Mouse (Mus musculus) urinary bladder, postnatal 14 days (tissue): Measurements from ENCODE around the gene Ssh2.
A peak's percentile ranks its signal among the peaks of the same experiment; 100 is the strongest.
"Not testable (repeated sequence)": the region's sequence is repeated elsewhere in the genome, so short reads cannot be mapped to it uniquely, and the experiment has no call there.

Source experiments
- DNase-seq: peaks from one replicate; pipeline ENCODE4 v3.0.0; 2021; ENCODE audit warnings: low spot score

The Ssh2 gene

DNA sequence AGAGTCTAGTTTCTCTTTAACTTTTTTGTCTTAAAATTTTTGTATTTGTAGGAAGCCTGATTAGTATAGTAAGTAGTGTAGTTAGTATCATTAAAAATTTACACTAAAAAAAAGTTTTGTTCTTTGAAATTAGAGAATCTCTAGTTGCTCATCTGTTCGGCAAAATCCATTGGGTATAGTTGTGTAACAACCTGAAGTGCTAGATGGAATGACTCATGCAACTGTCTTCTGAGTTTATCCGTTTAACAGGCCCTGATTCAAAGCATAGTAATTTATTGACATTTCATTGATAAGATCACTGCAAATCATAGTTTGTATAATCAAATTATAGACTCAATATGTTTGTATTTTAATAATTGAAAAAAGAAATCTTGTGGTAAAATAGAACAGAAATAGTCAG is 14.7 kb downstream of the Ssh2 start:
- no peak for DNase-seq

DNA sequence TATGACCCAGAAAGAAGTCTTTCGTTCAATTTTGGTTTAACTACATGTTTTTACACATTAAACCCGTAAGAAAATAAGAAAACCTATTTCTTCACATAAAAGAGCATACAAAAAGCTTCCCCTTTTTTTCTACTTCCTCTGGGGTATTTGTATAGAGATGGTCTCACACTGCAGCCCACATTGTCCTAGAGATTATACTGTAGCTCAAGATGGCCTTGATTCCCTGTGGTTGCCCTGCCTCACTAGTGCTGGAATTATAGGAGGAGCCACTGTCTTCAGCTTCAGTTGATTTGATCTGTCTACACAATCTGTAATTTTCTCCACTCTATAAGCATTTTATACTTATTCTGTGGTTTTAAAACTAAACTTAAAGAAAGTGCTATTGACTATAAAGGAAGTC is 15.4 kb downstream of the Ssh2 start:
- DNase-seq = no peak

DNA sequence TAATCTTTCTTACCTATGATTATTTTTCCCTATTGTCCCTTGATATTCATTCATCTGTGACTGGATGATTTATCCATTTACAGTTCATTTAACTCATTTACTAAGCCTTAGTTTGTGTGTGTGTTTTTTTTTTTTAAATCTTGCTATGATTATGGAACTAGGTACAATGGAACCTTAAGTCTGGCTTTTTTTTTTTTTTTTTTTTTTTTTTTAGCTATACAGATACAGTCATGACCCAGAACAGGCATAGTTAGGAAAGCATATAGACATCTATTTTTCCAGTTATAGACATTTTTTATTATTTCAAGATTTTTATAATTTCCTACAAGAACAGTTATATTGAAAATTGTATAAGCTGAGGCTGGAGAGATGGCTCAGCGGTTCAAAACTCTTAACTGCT is 19.2 kb downstream of the Ssh2 start:
- DNase-seq = no peak

DNA sequence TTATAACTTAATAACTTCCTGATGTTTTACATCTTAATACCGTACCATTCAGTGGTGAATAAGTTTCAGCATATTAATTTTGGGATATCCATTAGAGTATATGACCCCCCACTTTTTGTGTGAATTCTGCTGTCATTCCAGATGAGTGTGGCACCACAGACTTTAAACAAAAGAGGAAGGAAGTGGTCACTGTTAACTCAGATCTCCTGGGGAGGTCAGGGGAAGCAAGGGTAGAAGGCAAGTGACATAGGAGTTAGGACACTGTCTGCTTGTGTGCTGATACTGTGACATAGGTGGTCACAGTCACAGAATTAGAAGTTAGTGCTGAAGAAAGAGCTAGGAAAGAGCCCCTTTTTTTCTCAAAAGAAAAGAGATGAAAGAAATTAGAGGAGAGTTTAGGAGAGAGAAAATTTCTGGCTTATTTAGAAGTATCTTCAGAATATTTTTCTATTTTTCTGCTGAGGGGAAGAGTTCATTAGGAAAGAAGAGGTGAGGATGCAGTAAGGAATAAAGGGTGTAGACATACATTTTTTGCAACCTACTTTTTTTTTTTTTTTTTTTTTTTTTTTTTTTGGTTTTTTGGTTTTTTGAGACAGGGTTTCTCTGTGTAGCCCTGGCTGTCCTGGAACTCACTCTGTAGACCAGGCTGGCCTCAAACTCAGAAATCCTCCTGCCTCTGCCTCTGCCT is 23.7 kb downstream of the Ssh2 start:
- DNase-seq = no peak

DNA sequence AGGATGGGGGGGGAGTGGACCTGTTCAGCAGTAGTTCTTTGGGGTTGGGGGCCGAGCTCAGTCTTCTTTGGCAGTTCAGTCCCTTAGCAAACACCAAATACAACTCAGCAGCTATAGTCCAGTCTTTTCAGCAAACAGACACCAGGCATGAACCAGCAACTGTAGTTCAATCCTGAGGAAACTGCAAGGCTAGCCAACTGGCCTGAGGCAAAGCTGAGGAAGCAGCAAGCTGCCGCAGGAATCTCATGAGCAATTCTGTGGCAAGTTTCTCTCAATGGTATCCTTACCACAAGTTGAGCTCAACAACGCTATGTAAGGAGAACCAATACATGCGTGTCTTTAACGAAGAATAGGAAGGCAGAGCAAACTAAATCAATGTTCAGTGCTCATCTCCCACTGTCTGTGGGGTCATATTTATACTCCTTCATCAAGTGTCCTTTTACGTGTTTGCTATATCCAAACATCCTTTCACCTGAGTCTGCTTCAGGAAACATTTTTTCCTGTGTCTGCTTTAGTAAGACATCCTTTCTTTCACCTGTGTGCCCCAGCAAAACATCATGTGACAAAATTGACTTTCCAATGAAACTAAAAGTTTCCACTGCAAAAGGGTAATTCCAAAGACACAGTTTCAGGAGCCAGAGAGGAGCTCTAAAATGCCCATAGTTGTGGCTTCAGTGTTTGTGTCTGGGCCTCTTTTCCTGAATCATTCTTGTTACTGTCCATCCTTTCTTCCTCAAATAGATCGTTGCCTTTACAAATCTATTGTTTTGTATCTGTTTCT is 24.6 kb downstream of the Ssh2 start:
- no peak for DNase-seq

DNA sequence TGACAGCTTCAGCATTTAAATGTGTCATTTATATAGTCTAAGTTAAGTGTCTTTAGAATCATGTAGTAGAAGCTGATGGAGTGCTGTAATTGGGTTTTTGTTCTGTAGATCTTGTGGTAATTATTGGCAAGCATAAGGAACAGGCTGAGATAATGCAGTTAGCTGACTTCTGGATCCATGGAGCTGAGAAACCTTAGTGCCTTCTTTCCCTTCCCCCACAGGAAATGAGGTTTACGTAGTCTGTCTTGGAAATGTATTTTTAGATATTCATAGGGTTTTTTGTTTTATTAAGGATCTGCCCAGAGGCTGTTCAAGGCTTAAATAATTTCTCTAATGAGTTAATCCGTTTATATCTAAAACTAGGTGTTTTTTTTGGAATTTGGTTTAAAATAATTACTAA is 26.8 kb downstream of the Ssh2 start:
- DNase-seq = no peak

DNA sequence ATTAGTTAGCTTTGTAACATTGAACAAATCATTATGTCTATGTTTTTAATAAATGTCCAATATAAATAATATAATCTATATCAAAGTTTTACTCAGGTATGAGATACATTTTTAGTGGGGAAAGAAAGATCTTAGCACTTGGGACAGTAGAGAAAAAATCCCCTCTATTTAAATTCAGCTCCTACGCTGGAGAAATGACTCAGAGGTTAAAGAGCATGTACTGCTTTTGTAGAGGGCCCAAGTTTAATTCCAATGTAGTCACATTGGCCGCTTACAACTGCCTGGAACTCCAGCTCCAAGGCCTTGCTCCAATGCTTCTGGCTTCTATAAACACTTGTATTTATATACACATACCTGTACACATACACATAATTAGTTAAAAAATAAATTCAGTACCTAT is 36.7 kb downstream of the Ssh2 start:
- DNase-seq = no peak

DNA sequence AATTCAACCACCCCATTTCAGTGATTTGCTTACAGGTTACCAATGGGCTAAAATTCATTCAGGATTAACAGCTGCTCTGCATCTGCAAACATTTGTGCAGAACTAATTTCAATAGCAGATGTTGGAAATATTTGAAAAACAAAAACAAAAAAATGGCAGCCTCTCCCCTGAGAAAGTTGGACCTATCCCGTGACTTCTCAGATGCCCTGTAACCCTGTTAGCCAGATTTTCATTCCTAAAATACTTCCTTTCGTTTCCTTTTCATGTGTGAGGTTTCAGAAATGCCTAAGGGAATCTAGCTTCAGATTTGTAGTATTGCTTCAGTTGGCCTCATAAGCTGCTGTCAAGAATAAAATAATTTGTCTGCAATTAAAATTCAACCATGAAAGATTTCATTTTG is 43.4 kb downstream of the Ssh2 start:
- no peak for DNase-seq

DNA sequence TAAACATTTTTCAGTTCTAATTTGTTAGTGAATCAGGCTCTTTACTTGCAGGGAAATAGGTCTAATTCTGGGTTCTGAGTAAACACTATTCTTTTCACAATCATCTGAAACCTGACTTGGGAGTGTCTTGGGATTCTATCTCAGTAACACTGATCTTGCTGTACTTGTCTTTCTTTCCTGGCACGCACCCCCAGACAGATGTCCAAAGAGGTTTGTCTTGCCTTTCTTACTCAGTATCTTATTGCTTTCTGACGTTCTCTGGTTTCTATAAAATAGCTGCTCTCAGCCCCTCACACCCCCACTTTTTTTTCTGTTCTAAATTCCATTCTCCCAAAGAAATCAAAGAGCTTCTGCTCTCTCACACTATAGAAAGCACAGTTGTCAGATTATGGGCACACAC is 51.3 kb downstream of the Ssh2 start:
- no peak for DNase-seq

DNA sequence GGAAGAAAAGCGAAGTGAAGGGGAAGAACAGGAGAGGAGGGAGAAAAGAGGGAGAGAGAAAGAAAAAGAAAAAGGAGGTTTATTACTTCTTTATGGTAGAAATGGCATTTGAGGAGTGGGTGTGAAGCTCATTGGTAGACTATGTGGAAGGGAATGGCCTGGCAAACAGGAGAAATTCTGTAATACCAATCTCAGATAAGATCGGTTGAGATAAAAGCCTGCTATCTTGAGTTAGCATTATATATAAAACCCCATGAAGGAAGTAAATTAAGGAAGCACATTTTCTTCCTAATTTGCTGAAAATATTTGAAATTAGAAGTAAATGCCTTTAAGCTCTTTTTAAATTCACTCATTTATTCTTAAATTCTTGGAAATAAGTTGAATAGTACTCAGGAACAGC is 59.9 kb downstream of the Ssh2 start:
- DNase-seq = no peak

DNA sequence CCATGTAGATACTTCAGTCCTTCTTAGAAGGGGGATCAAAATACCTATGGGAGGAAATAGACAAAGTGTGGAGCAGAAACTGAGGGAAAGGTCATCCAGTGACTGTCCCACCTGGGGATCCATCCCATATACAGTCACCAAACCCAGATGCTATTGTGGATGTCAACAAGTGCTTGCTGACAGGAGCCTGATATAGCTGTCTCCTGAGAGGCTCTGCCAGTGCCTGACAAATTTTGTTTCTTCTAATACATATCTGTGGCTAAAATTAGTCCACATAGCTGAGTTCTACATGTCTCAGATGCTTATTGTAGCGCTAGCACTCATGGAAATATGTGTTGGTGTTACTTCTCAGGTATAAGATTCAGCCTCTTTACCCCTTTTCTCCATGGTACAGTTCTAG is 62.5 kb downstream of the Ssh2 start:
- not testable (repeated sequence) for DNase-seq

DNA sequence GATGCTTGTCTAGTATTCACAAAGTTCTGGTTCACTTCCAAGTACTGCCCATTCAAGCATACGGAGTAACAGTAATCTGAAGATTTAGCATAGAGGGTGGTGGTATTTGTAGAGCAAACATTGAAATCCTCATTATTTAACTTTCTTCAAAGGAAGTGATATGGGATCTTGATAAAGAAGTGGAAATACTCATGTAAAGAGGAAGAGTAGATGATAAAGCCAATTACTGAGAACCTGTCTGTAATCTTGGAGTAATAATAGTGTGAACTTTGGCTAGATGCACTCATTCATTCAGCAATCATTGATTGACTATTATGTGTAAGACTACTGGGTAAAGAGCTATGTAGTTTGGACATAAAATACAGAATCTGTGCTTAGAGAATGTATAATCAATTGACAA is 64.1 kb downstream of the Ssh2 start:
- no peak for DNase-seq

DNA sequence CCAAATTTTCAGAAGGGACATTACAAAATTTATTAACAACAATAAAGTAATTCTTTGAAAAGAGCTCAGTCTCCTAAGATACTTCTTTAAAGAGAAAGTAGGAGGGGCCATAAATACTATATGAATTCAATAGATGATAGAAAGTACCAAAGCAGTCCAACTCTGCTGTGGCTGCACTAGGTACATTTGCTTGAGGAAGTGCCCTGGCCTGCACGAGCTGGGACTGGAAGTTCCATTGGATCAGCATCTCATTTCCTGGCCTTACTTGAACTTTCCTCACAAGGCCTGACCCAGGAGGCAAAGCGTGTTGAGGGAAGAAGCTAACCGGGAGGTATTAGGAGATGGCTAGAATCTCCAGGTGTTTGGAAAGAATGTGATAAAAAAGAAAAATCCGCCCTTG is 75.4 kb downstream of the Ssh2 start:
- DNase-seq = no peak

DNA sequence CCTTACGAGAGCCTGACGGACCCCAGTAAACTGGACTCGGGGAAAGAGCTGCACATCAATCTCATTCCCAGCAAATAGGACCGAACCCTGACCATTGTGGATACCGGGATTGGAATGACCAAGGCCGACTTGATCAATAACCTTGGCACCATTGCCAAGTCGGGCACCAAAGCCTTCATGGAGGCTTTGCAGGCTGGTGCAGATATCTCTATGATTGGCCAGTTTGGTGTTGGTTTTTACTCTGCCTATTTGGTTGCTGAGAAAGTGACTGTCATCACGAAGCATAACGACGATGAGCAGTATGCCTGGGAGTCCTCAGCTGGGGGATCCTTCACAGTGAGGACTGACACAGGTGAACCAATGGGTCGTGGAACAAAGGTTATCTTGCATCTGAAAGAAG is 77.6 kb downstream of the Ssh2 start:
- not testable (repeated sequence) for DNase-seq

DNA sequence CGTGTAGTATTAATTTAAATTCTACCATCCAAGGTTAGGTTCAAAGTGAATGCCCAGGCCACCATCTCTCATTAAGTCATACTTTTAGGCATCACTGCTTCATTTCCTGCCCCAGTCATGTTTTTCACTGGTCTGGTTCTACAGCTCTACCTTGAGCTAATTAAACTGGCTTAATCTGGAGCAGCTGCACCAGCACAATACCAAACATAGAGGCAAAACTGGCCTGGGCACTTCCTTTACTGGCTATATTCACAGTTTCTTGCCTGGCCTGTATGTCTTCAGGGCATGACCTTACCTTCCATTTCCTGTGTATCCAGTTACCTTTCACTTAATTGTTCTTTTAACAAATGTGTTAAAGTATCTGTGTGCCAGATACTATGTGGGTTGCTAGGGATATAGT is 81.2 kb downstream of the Ssh2 start:
- DNase-seq = no peak

DNA sequence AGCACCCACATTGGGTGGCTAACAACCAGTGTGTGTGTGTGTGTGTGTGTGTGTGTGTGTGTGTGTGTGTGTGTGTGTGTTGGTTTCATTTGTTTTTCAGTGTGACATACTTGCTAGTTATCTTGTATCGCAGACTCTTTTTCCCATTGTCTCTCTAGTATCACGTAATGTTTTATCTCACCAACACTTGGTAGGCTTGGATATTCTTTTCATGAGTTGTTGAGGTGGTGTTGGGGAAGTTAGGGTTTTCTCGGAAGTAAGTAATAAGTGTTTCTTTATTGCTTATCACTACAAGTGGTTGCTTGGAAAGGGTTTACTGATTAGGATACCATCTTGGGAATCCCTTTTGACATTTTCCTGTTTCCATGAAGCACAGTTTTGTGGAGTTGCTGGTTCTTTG is 91.1 kb downstream of the Ssh2 start:
- no peak for DNase-seq

DNA sequence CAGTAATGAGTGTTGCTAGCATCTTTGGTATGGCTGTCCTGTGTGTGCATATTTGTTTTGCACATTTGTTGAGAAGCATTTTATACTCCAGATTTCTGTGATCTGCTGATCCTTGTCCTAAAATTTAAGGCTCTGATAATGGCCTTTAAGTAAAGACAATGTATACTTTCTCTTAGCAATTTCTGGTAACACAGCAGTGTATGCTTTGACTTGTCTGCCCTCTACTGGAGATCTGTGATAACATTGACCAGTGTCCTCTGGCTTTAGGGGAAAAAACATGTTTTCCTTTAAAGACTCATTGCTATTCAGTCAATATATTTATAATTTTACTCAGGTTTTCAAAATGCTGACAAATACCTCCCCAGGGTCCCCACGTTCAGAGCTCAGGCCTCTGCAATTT is 92.4 kb downstream of the Ssh2 start:
- DNase-seq = peak; percentile 29

DNA sequence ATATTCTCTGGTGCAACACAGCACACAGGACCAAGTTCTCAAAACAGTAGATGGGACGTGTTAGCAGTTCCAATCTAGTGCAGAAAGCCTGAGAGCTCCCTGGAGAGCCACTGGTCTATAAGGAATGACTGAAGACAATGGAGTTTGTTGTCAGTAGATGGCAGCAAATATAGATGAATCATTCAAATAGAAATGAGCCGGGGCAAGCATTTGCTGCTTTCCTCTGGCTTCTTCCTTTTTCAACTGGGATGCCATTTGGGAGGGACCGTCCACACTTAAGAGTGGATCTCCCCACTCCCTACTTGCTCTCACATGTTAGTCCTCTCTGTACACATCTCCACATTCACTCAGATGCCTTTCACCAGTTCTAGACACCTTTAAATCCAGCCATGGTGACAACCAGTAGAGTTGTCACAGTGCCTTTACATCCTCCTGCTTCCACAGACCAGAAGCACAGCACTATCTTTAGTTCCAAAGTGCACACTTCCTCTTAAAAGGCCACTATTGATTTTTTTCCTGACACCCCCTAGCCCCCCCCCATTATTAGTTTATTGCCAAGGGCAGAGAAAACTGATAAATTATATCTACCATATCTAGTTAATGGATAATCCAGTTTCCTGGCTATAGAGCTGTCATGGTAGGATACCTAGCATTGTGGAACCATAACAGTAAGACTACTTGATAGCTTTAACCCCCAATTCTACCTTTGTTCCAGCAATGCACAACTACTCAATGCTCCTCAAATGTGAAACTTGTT is 101.8 kb downstream of the Ssh2 start:
- no peak for DNase-seq

DNA sequence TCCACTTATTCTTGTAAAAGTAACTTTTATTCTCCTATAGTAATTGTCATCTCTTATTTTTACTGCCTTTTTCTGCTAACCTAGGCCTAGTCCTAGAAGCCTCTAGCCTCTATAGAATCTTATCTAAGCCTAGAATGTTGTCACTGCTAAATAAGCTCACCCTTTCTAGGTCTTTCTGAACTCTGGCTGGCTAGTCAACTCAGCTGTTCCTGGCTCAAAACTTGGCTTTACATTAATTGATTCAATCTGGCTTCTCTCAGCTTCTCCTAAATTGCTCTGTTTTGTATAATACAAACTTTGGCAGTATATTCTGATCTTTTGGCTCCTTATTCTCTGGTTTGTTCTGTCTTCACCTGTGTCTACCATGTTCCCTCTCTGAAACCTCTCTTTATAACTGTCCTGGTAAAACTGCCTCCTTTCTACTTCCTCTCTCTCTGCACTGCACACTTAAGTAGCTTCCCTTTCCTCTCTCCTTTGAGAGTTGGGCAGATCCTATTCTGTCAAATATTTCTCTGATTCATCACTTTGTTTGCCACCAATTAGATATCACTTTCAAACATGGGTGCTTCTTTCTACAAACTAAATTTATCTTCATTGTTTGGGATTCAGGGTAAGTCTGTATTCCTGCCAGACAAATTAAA is 102.5 kb downstream of the Ssh2 start:
- no peak for DNase-seq

DNA sequence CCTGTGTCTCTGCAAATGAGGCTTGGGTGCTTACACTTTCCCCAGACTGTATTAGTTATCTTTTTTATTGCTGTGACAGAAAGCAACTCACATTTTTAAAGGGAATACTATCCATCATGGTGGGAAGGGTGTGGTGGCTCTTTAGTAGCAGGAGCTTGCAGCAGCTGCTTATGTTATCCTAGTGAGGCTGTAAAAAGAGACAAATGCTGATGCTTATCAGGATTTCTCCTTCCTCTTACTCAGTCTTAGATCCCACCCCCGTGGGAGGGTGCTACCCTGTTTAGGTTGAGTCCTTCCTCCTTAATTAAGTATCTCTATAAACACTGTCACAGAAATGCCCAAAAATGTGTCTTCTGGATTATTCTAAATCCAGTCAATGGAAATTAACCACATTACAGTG is 105.1 kb downstream of the Ssh2 start:
- no peak for DNase-seq

DNA sequence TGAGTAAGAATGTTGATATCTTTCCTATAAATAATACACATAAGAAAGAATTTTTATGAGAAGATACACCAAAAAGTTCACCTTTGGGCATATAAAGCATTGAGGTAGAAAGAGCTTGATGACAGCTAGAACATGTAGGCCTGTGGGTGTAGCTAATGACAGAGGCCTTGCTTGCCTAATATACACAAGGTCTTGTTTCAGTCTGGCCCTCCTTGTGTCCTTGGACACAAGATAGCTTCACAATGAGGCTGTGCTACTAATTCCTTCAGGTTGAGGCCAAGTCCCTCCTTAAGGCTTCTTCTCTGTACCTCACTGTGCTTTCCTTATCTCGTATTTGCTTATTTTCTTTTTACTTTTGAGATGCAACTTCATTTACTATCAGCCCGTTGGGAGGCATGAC is 114.4 kb downstream of the Ssh2 start:
- no peak for DNase-seq

DNA sequence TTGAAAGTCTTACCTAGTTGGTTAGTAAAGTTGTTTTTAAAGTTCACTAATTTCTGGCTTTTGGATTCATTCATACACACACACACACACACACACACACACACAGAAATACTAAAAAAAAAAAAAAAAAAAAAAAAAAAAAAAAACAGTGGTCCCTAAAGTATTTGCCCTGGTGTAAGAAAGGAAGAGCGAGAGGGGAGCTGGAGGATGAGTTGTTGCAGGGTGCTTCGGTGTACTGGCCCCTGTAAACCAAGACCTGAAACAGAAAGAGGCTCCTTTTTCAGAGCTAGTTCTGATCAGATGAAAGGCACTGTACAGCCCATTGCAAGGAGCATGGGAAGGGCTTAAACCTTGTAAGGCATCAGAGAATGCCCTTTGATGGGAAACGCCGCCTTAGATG is 131.2 kb downstream of the Ssh2 start:
- no peak for DNase-seq
